Mouse (Mus musculus) embryonic facial prominence, embryonic 14.5 days (tissue): Measurements from ENCODE around the gene Ank2. TPM values are rescaled to one million over a fixed set of nuclear protein-coding genes. Genes with fewer than 3 reads are reported as not detected.

Source experiments
- ATAC-seq: fragments of 200-750 bp; cut with Nextera tagmentation; 2 replicates; pipeline ENCODE4 v1.8.0; 2017; ENCODE audit warnings: low read depth, moderate number of reproducible peaks, moderate TSS enrichment
- DNase-seq: peaks from one replicate; pipeline ENCODE4 v3.0.0-alpha.2; 2015; ENCODE audit warnings: low spot score
- H3K27ac ChIP-seq: fragments of 300-500 bp; sonication (generic); replicated peaks from 2 replicates; pipeline ENCODE4 v1.5.1; 2014; ENCODE audit warnings: low read depth, mild to moderate bottlenecking, low read length, moderate library complexity
- H3K27me3 ChIP-seq: fragments of 300-500 bp; sonication (generic); replicated peaks from 2 replicates; pipeline ENCODE4 v1.6.1; 2014; ENCODE audit warnings: low read length; ENCODE audit not compliant: control insufficient read depth, insufficient read depth
- H3K36me3 ChIP-seq: fragments of 300-500 bp; sonication (generic); 2 replicates; pipeline ENCODE4 v1.6.1; 2014; ENCODE audit warnings: low read length, mixed read lengths; ENCODE audit not compliant: control insufficient read depth, insufficient read depth
- H3K4me1 ChIP-seq: fragments of 300-500 bp; sonication (generic); 2 replicates; pipeline ENCODE4 v1.6.1; 2014; ENCODE audit warnings: antibody characterized with exemption, low read length; ENCODE audit not compliant: control insufficient read depth, insufficient read depth
- H3K4me2 ChIP-seq: fragments of 300-500 bp; sonication (generic); 2 replicates; pipeline ENCODE4 v1.6.1; 2014; ENCODE audit warnings: low read depth, mild to moderate bottlenecking, low read length, moderate library complexity, mixed read lengths
- H3K4me3 ChIP-seq: fragments of 300-500 bp; sonication (generic); 2 replicates; pipeline ENCODE4 v1.5.1; 2014; ENCODE audit warnings: low read depth, mild to moderate bottlenecking, low read length
- H3K9ac ChIP-seq: fragments of 300-500 bp; sonication (generic); 2 replicates; pipeline ENCODE4 v1.6.1; 2014; ENCODE audit warnings: low read depth, mild to moderate bottlenecking, low read length, moderate library complexity, mixed read lengths
- H3K9me3 ChIP-seq: fragments of 300-500 bp; sonication (generic); 2 replicates; pipeline ENCODE4 v1.6.1; 2016; ENCODE audit warnings: low read length; ENCODE audit not compliant: control insufficient read depth
- WGBS: fragments of 180-500 bp; shearing (Covaris S2); extraction: QIAGEN DNeasy Blood & Tissue Kit; methylation state at CpG from one replicate; pipeline ENCODE4 v1.1.7; 2014; 5-methylcytosine and 5-hydroxymethylcytosine counted together
- polyA plus RNA-seq: library from polyadenylated mRNA; unstranded; fragments of >200 nt; fragmentation: Nextera tagmentation; extraction: Ambion mirVana; gene quantifications from 2 replicates; pipeline ENCODE4 v1.2.1, GENCODE M21; 2014

The Ank2 gene
- polyA plus RNA-seq, 1 experiment from 2014 or later, result 48.3 TPM

- no peak overlapping the region for H3K4me2 ChIP-seq
- no peaks in the 10 kb centered on the region for H3K9me3 ChIP-seq
- WGBS, result 83% methylated on average over 2 of the region's 2 CpGs
- no peaks in the 10 kb centered on the region for H3K4me1 ChIP-seq
- H3K9ac ChIP-seq, result no peak overlapping the region
- no peak for DNase-seq
- H3K27me3 ChIP-seq, result no peaks in the 10 kb centered on the region
- H3K27ac ChIP-seq, result no peak overlapping the region
- H3K36me3 ChIP-seq, result peaks cover 13% of the 10 kb centered on the region
- no peak overlapping the region for H3K4me3 ChIP-seq
- ATAC-seq, result no peak
Measured at GRCm38 (mm10) chr3:126965767-126966166, 533.4 kb downstream of the Ank2 start.

- DNase-seq (no peak), ATAC-seq (no peak)
- Histone ChIP-seq H3K27me3 (no peaks in the 10 kb centered on the region), H3K36me3 (peaks cover 25% of the 10 kb centered on the region), H3K27ac (no peak overlapping the region), H3K4me2 (no peak overlapping the region), H3K4me1 (no peaks in the 10 kb centered on the region), H3K9ac (no peak overlapping the region), H3K9me3 (no peaks in the 10 kb centered on the region), H3K4me3 (no peak overlapping the region)
- 98% methylated on average over 8 of the region's 8 CpGs for WGBS
Measured at GRCm38 (mm10) chr3:126962326-126962725, 536.8 kb downstream of the Ank2 start.

GRCm38 (mm10) chr3:126952698-126953097 is 546.5 kb downstream of the Ank2 start:
- Histone ChIP-seq H3K9ac (no peak overlapping the region), H3K4me2 (no peak overlapping the region), H3K36me3 (peaks cover 26% of the 10 kb centered on the region), H3K4me1 (no peaks in the 10 kb centered on the region), H3K27ac (no peak overlapping the region), H3K27me3 (no peaks in the 10 kb centered on the region), H3K4me3 (no peak overlapping the region), H3K9me3 (no peaks in the 10 kb centered on the region)
- ATAC-seq (no peak), DNase-seq (no peak)
- WGBS, result 54% methylated on average over 1 of the region's 1 CpGs

- ATAC-seq (no peak), DNase-seq (no peak)
- H3K36me3 ChIP-seq, result peaks cover 52% of the 10 kb centered on the region
- no peak overlapping the region for H3K4me2 ChIP-seq
- 93% methylated on average over 10 of the region's 10 CpGs for WGBS
- no peak overlapping the region for H3K9ac ChIP-seq
- H3K4me3 ChIP-seq, result no peak overlapping the region
- no peaks in the 10 kb centered on the region for H3K4me1 ChIP-seq
- no peaks in the 10 kb centered on the region for H3K9me3 ChIP-seq
- no peaks in the 10 kb centered on the region for H3K27me3 ChIP-seq
- H3K27ac ChIP-seq, result no peak overlapping the region
Measured at GRCm38 (mm10) chr3:126946591-126946990, 552.6 kb downstream of the Ank2 start.

- H3K4me2 ChIP-seq, result no peak overlapping the region
- WGBS, result 70% methylated on average over 4 of the region's 4 CpGs
- DNase-seq (peak; percentile 14), ATAC-seq (no peak)
- H3K4me3 ChIP-seq, result no peak overlapping the region
- H3K9ac ChIP-seq, result no peak overlapping the region
- H3K36me3 ChIP-seq, result peaks cover 46% of the 10 kb centered on the region
- H3K27ac ChIP-seq, result no peak overlapping the region
- no peaks in the 10 kb centered on the region for H3K9me3 ChIP-seq
- no peaks in the 10 kb centered on the region for H3K4me1 ChIP-seq
- no peaks in the 10 kb centered on the region for H3K27me3 ChIP-seq
Measured at GRCm38 (mm10) chr3:126944838-126945237, 554.3 kb downstream of the Ank2 start.

- no peak overlapping the region for H3K9ac ChIP-seq
- no peaks in the 10 kb centered on the region for H3K9me3 ChIP-seq
- DNase-seq (no peak), ATAC-seq (no peak)
- H3K4me3 ChIP-seq, result no peak overlapping the region
- H3K27me3 ChIP-seq, result no peaks in the 10 kb centered on the region
- no peak overlapping the region for H3K4me2 ChIP-seq
- no peak overlapping the region for H3K27ac ChIP-seq
- H3K36me3 ChIP-seq, result peaks cover 46% of the 10 kb centered on the region
- H3K4me1 ChIP-seq, result no peaks in the 10 kb centered on the region
- 60% methylated on average over 10 of the region's 11 CpGs for WGBS
Measured at GRCm38 (mm10) chr3:126944081-126944480, 555.1 kb downstream of the Ank2 start.

- Histone ChIP-seq H3K4me3 (no peak overlapping the region), H3K27ac (no peak overlapping the region), H3K9me3 (no peaks in the 10 kb centered on the region), H3K9ac (no peak overlapping the region), H3K27me3 (no peaks in the 10 kb centered on the region), H3K4me1 (no peaks in the 10 kb centered on the region), H3K36me3 (peaks cover 36% of the 10 kb centered on the region), H3K4me2 (no peak overlapping the region)
- no peak for ATAC-seq
- 51% methylated on average over 5 of the region's 5 CpGs for WGBS
- DNase-seq, result no peak
Measured at GRCm38 (mm10) chr3:126940452-126940851, 558.7 kb downstream of the Ank2 start.

GRCm38 (mm10) chr3:126931884-126932506 is 567.2 kb downstream of the Ank2 start:
- H3K4me2 ChIP-seq, result no peak overlapping the region
- ATAC-seq (no peak), DNase-seq (peak; percentile 46)
- peaks cover 48% of the 10 kb centered on the region for H3K36me3 ChIP-seq
- no peak overlapping the region for H3K4me3 ChIP-seq
- no peaks in the 10 kb centered on the region for H3K4me1 ChIP-seq
- no peaks in the 10 kb centered on the region for H3K9me3 ChIP-seq
- H3K9ac ChIP-seq, result no peak overlapping the region
- WGBS, result 60% methylated on average over 4 of the region's 4 CpGs
- no peak overlapping the region for H3K27ac ChIP-seq
- no peaks in the 10 kb centered on the region for H3K27me3 ChIP-seq
